Mouse (Mus musculus) limb, embryonic 14.5 days (tissue): ENCODE results near the gene Ppm1b. TPM values are rescaled to one million over a fixed set of nuclear protein-coding genes. Genes with fewer than 3 reads are reported as not detected.

Experiments
- ATAC-seq: fragments of 200-750 bp; cut with Nextera tagmentation; 2 replicates; pipeline ENCODE4 v1.8.0; 2017; ENCODE audit warnings: low read depth, moderate number of reproducible peaks, moderate TSS enrichment; ENCODE audit not compliant: low FRiP score
- DNase-seq: peaks from one replicate; pipeline ENCODE4 v3.0.0-alpha.2; 2015; ENCODE audit warnings: low spot score
- H3K27ac ChIP-seq: fragments of 300-500 bp; sonication (generic); replicated peaks from 2 replicates; pipeline ENCODE4 v1.5.1; 2014; ENCODE audit warnings: low read depth, mild to moderate bottlenecking, low read length, moderate library complexity, mixed read lengths
- H3K27me3 ChIP-seq: fragments of 300-500 bp; sonication (generic); 2 replicates; pipeline ENCODE4 v1.6.1; 2014; ENCODE audit warnings: low read length, mixed read lengths; ENCODE audit not compliant: control insufficient read depth, insufficient read depth
- H3K36me3 ChIP-seq: fragments of 300-500 bp; sonication (generic); 2 replicates; pipeline ENCODE4 v1.6.1; 2014; ENCODE audit warnings: mild to moderate bottlenecking, low read length, moderate library complexity, mixed read lengths; ENCODE audit not compliant: control insufficient read depth, insufficient read depth
- H3K4me1 ChIP-seq: fragments of 300-500 bp; sonication (generic); 2 replicates; pipeline ENCODE4 v1.6.1; 2014; ENCODE audit warnings: antibody characterized with exemption, low read length, mixed read lengths; ENCODE audit not compliant: control insufficient read depth, insufficient read depth
- H3K4me2 ChIP-seq: fragments of 300-500 bp; sonication (generic); replicated peaks from 2 replicates; pipeline ENCODE4 v1.6.1; 2014; ENCODE audit warnings: low read depth, mild to moderate bottlenecking, low read length, moderate library complexity; ENCODE audit not compliant: severe bottlenecking
- H3K4me3 ChIP-seq: fragments of 300-500 bp; sonication (generic); replicated peaks from 2 replicates; pipeline ENCODE4 v1.5.1; 2014; ENCODE audit warnings: low read length
- H3K9ac ChIP-seq: fragments of 300-500 bp; sonication (generic); 2 replicates; pipeline ENCODE4 v1.6.1; 2014; ENCODE audit warnings: mild to moderate bottlenecking, low read depth, low read length, moderate library complexity; ENCODE audit not compliant: severe bottlenecking
- H3K9me3 ChIP-seq: fragments of 300-500 bp; sonication (generic); 2 replicates; pipeline ENCODE4 v1.6.1; 2016; ENCODE audit warnings: low read length; ENCODE audit not compliant: control insufficient read depth
- POLR2A ChIP-seq: fragments of 200-500 bp; IDR thresholded peaks from 2 replicates; pipeline ENCODE4 v1.8.0; 2012; ENCODE audit warnings: inconsistent platforms, mild to moderate bottlenecking, moderate library complexity, borderline replicate concordance; ENCODE audit not compliant: insufficient read depth, insufficient read length; ENCODE audit errors: extremely low read depth
- WGBS: fragments of 180-500 bp; shearing (Covaris S2); extraction: QIAGEN DNeasy Blood & Tissue Kit; methylation state at CpG from one replicate; pipeline ENCODE4 v1.1.7; 2014; 5-methylcytosine and 5-hydroxymethylcytosine counted together
- polyA plus RNA-seq, 2 experiments: library from polyadenylated mRNA; depleted of rRNA in 1 of 2; stranded (reverse) in 1 of 2; unstranded in 1 of 2; fragments of >200 nt; fragmentation: Nextera tagmentation in 1 of 2; extraction: Ambion mirVana in 1 of 2; gene quantifications; 2 replicates each; pipeline versions ENCODE4 v1.2.1 to v1.2.3; 2012 to 2014

Gene Ppm1b
- polyA plus RNA-seq, 2 experiments, result 59.9 to 69.3 TPM

GRCm38 (mm10) chr17:85043404-85043816 is 86.9 kb downstream of the Ppm1b start:
- Histone ChIP-seq H3K27ac (no peak overlapping the region), H3K4me2 (no peak overlapping the region), H3K36me3 (no peaks in the 10 kb centered on the region), H3K4me1 (no peaks in the 10 kb centered on the region), H3K27me3 (no peaks in the 10 kb centered on the region), H3K4me3 (no peak overlapping the region), H3K9me3 (no peaks in the 10 kb centered on the region), H3K9ac (no peak overlapping the region)
- ATAC-seq (no peak), DNase-seq (no peak)
- WGBS, result 70% methylated on average over 6 of the region's 6 CpGs
- TF ChIP-seq POLR2A, result no peak

GRCm38 (mm10) chr17:85044466-85044865 is 87.9 kb downstream of the Ppm1b start:
- WGBS, result 88% methylated on average over 5 of the region's 5 CpGs
- Histone ChIP-seq H3K9me3 (no peaks in the 10 kb centered on the region), H3K27ac (no peak overlapping the region), H3K9ac (no peak overlapping the region), H3K27me3 (no peaks in the 10 kb centered on the region), H3K4me1 (no peaks in the 10 kb centered on the region), H3K4me2 (no peak overlapping the region), H3K36me3 (no peaks in the 10 kb centered on the region), H3K4me3 (no peak overlapping the region)
- no peak for ATAC-seq
- no peak for TF ChIP-seq POLR2A
- DNase-seq, result no peak

- Histone ChIP-seq H3K4me3 (no peak overlapping the region), H3K4me1 (no peaks in the 10 kb centered on the region), H3K36me3 (no peaks in the 10 kb centered on the region)
Observed at GRCm38 (mm10) chr17:85045160-85045559, 88.6 kb downstream of the Ppm1b start.

GRCm38 (mm10) chr17:85048379-85048778 is 91.8 kb downstream of the Ppm1b start:
- Histone ChIP-seq H3K4me1 (no peaks in the 10 kb centered on the region), H3K4me2 (no peak overlapping the region), H3K27me3 (no peaks in the 10 kb centered on the region), H3K27ac (no peak overlapping the region), H3K9me3 (no peaks in the 10 kb centered on the region), H3K4me3 (no peak overlapping the region), H3K9ac (no peak overlapping the region), H3K36me3 (no peaks in the 10 kb centered on the region)
- 88% methylated on average over 5 of the region's 5 CpGs for WGBS
- DNase-seq (no peak), ATAC-seq (no peak)
- no peak for TF ChIP-seq POLR2A

More at GRCm38 (mm10) chr17:85045160-85045559, 88.6 kb downstream of the Ppm1b start:
- TF ChIP-seq POLR2A, result no peak
- H3K27me3 ChIP-seq, result no peaks in the 10 kb centered on the region
- no peaks in the 10 kb centered on the region for H3K9me3 ChIP-seq
- no peak overlapping the region for H3K27ac ChIP-seq
- H3K4me2 ChIP-seq, result no peak overlapping the region
- DNase-seq, result no peak
- WGBS, result 82% methylated on average over 12 of the region's 12 CpGs
- ATAC-seq, result no peak
- no peak overlapping the region for H3K9ac ChIP-seq

GRCm38 (mm10) chr17:85058276-85058675 is 101.7 kb downstream of the Ppm1b start:
- no peak overlapping the region for H3K27ac ChIP-seq
- no peaks in the 10 kb centered on the region for H3K9me3 ChIP-seq
- no peak for ATAC-seq
- no peak overlapping the region for H3K4me2 ChIP-seq
- H3K27me3 ChIP-seq, result no peaks in the 10 kb centered on the region
- 87% methylated on average over 7 of the region's 7 CpGs for WGBS
- no peak overlapping the region for H3K9ac ChIP-seq
- no peak overlapping the region for H3K4me3 ChIP-seq
- H3K36me3 ChIP-seq, result no peaks in the 10 kb centered on the region; the same call in 1 of the 2 replicates
- H3K4me1 ChIP-seq, result no peaks in the 10 kb centered on the region
- TF ChIP-seq POLR2A, result no peak
- DNase-seq, result no peak

GRCm38 (mm10) chr17:85059136-85059535 is 102.6 kb downstream of the Ppm1b start:
- Histone ChIP-seq H3K27ac (no peak overlapping the region), H3K36me3 (peaks cover 6% of the 10 kb centered on the region), H3K4me3 (no peak overlapping the region), H3K27me3 (no peaks in the 10 kb centered on the region), H3K9ac (no peak overlapping the region), H3K4me2 (no peak overlapping the region), H3K9me3 (no peaks in the 10 kb centered on the region), H3K4me1 (no peaks in the 10 kb centered on the region)
- TF ChIP-seq POLR2A, result no peak
- 90% methylated on average over 6 of the region's 6 CpGs for WGBS
- ATAC-seq, result no peak
- DNase-seq, result no peak
